ENCODE assay signal across 8 mouse cellular contexts in genomic region chr15:103365471-103366375, GRCm38 (mm10). TPM values are rescaled to one million over a fixed set of nuclear protein-coding genes. Genes with fewer than 3 reads are reported as not detected.
DNase-seq lines count a peak whose midpoint lies in the region; ATAC-seq and TF ChIP-seq lines count a peak whose summit lies in the region.

No protein-coding gene starts in this region.

- in situ Hi-C loops in Patski (cut with MboI; ENCODE audit: low pct_unique_long_range_greater_than_20kb), result no loop called here

- CTCF ChIA-PET in Patski (lab: Charles Lee), result interaction anchor here (0.7 to 2.0 kb wide), 7 partner anchors 7 to 25 kb away, joined by 3 to 6 read pairs (median 4); no protein-coding TSS in a partner anchor

- H3K27me3 ChIP-seq in Patski, result no peaks in the 10 kb centered on the region
- H3K27me3 ChIP-seq in forebrain, embryonic 13.5 days, result peaks cover 11% of the 10 kb centered on the region; the same call in 1 of the 2 replicates
- peaks cover 4% of the 10 kb centered on the region; the same call in 1 of the 2 replicates for H3K27me3 ChIP-seq in hindbrain, embryonic 16.5 days (replicated peaks; ENCODE audit: control insufficient read depth, insufficient read depth, low read length)
- peaks cover 25% of the 10 kb centered on the region for H3K27me3 ChIP-seq in liver, embryonic 15.5 days
- peaks cover 22% of the 10 kb centered on the region for H3K27me3 ChIP-seq in neural tube, embryonic 15.5 days (replicated peaks)

- no peaks in the 10 kb centered on the region for H3K36me3 ChIP-seq in forebrain, embryonic 13.5 days (ENCODE audit: poor library complexity, severe bottlenecking)
- H3K36me3 ChIP-seq in hindbrain, embryonic 16.5 days (ENCODE audit: control insufficient read depth, insufficient read depth, low read length), result no peaks in the 10 kb centered on the region
- no peaks in the 10 kb centered on the region for H3K36me3 ChIP-seq in liver, embryonic 15.5 days (replicated peaks)
- H3K36me3 ChIP-seq in neural tube, embryonic 15.5 days, result no peaks in the 10 kb centered on the region

- ATAC-seq in Patski, result peak; percentile 32
- ATAC-seq in forebrain, embryonic 13.5 days, result peak; percentile 52
- ATAC-seq in hindbrain, embryonic 16.5 days, result peak; percentile 43
- no peak for ATAC-seq in liver, embryonic 15.5 days (ENCODE audit: insufficient read depth)
- peak; percentile 33; the same call in 1 of the 2 replicates for ATAC-seq in neural tube, embryonic 15.5 days (ENCODE audit: low FRiP score)

- H3K9me3 ChIP-seq in forebrain, embryonic 13.5 days (replicated peaks), result no peaks in the 10 kb centered on the region
- H3K9me3 ChIP-seq in hindbrain, embryonic 16.5 days (ENCODE audit: control insufficient read depth, low read length), result no peaks in the 10 kb centered on the region
- H3K9me3 ChIP-seq in liver, embryonic 15.5 days (replicated peaks), result no peaks in the 10 kb centered on the region
- H3K9me3 ChIP-seq in neural tube, embryonic 15.5 days (replicated peaks), result no peaks in the 10 kb centered on the region

- intact Hi-C loops in left cerebral cortex, postnatal 25 days (cut with DNase I), result no loop called here

- DNase-seq in 3134 (ENCODE audit: extremely low read depth, insufficient read length, low spot score), result peak; percentile 62
- DNase-seq in Patski (ENCODE audit: low read depth, low spot score), result no peak
- no peak for DNase-seq in cerebellum, adult 11-12 months
- no peak for DNase-seq in left cerebral cortex, postnatal 25 days (ENCODE audit: low spot score in 2 of 2)

- peak overlapping the region; percentile 91 for H3K4me2 ChIP-seq in forebrain, embryonic 13.5 days
- peak overlapping the region; percentile 98 for H3K4me2 ChIP-seq in hindbrain, embryonic 16.5 days (ENCODE audit: low read length)
- H3K4me2 ChIP-seq in liver, embryonic 15.5 days, result peak overlapping the region; percentile 90
- H3K4me2 ChIP-seq in neural tube, embryonic 15.5 days, result peak overlapping the region; percentile 91

- peak overlapping the region; percentile 76 for H3K9ac ChIP-seq in forebrain, embryonic 13.5 days
- H3K9ac ChIP-seq in hindbrain, embryonic 16.5 days (ENCODE audit: low read depth, low read length), result peak overlapping the region; percentile 74
- peak overlapping the region; percentile 75 for H3K9ac ChIP-seq in liver, embryonic 15.5 days
- H3K9ac ChIP-seq in neural tube, embryonic 15.5 days (replicated peaks), result peak overlapping the region; percentile 52

- peak overlapping the region; percentile 59 for H3K4me3 ChIP-seq in forebrain, embryonic 13.5 days
- peak overlapping the region; percentile 51 for H3K4me3 ChIP-seq in hindbrain, embryonic 16.5 days (ENCODE audit: low read length)
- H3K4me3 ChIP-seq in liver, embryonic 15.5 days (replicated peaks), result peak overlapping the region; percentile 71
- H3K4me3 ChIP-seq in neural tube, embryonic 15.5 days (replicated peaks), result peak overlapping the region; percentile 49

- POLR2A ChIA-PET in Patski (lab: Charles Lee), result interaction anchor here (1.0 to 2.1 kb wide), 3 partner anchors 13 to 16 kb away, joined by 3 to 7 read pairs (median 4); no protein-coding TSS in a partner anchor

- under 1% methylated on average over 51 of the region's 51 CpGs for WGBS in forebrain, embryonic 13.5 days
- 1% methylated on average over 47 of the region's 51 CpGs for WGBS in hindbrain, embryonic 16.5 days
- WGBS in liver, embryonic 15.5 days (ENCODE audit: insufficient replicate concordance), result under 1% methylated on average over 51 of the region's 51 CpGs
- WGBS in neural tube, embryonic 15.5 days, result under 1% methylated on average over 51 of the region's 51 CpGs

- H3K4me1 ChIP-seq in forebrain, embryonic 13.5 days, result peaks cover 26% of the 10 kb centered on the region
- H3K4me1 ChIP-seq in hindbrain, embryonic 16.5 days (ENCODE audit: control insufficient read depth, insufficient read depth, low read depth, low read length), result peaks cover 16% of the 10 kb centered on the region
- peaks cover 55% of the 10 kb centered on the region for H3K4me1 ChIP-seq in liver, embryonic 15.5 days (replicated peaks)
- H3K4me1 ChIP-seq in neural tube, embryonic 15.5 days, result peaks cover 19% of the 10 kb centered on the region

- H3K27ac ChIP-seq in forebrain, embryonic 13.5 days, result no peak overlapping the region
- no peak overlapping the region; the same call in 1 of the 2 replicates for H3K27ac ChIP-seq in hindbrain, embryonic 16.5 days (ENCODE audit: low read depth, low read length)
- H3K27ac ChIP-seq in liver, embryonic 15.5 days (replicated peaks), result peak overlapping the region; percentile 83
- H3K27ac ChIP-seq in neural tube, embryonic 15.5 days (replicated peaks), result 0 out of 2 replicates have a peak overlapping the region, but pooled peaks have one; percentile 19

- TF ChIP-seq CTCF in Patski (IDR thresholded peaks at IDR 0.05), result no peak

RNA-seq across cellular contexts. Expression of gene Itga5, which starts 0.8 kb away (rescaled TPM):
- 48.6 TPM for polyA plus RNA-seq in Patski (2021)
- polyA plus RNA-seq in forebrain, embryonic 13.5 days (2015; fragmentation: Nextera tagmentation; extraction: Ambion mirVana), result 7.7 and 8.0 TPM in 2 replicates
- 6.3 and 8.6 TPM in 2 replicates for polyA plus RNA-seq in hindbrain, embryonic 16.5 days (2015; fragmentation: Nextera tagmentation; extraction: Ambion mirVana)
- 15.9 and 19.1 TPM in 2 replicates for polyA plus RNA-seq in liver, embryonic 15.5 days (2015; fragmentation: Nextera tagmentation; extraction: Ambion mirVana)
- polyA plus RNA-seq in neural tube, embryonic 15.5 days (2015; fragmentation: Nextera tagmentation; extraction: Ambion mirVana), result 7.2 and 12.7 TPM in 2 replicates
- 1 to 10 TPM; 2.3 to 5.4 TPM for total RNA-seq in left cerebral cortex, postnatal 25 days (2021)

RNA-seq across cellular contexts. Expression of gene Zfp385a, which starts 25.8 kb away (rescaled TPM):
- 22.9 TPM for polyA plus RNA-seq in Patski (2021)
- polyA plus RNA-seq in forebrain, embryonic 13.5 days (2015; fragmentation: Nextera tagmentation; extraction: Ambion mirVana), result 11.3 and 12.0 TPM in 2 replicates
- polyA plus RNA-seq in hindbrain, embryonic 16.5 days (2015; fragmentation: Nextera tagmentation; extraction: Ambion mirVana), result 20.1 and 24.7 TPM in 2 replicates
- polyA plus RNA-seq in liver, embryonic 15.5 days (2015; fragmentation: Nextera tagmentation; extraction: Ambion mirVana), result 6.0 and 6.6 TPM in 2 replicates
- polyA plus RNA-seq in neural tube, embryonic 15.5 days (2015; fragmentation: Nextera tagmentation; extraction: Ambion mirVana), result 18.6 and 19.9 TPM in 2 replicates
- 10 to 100 TPM; 62.4 to 64.8 TPM for total RNA-seq in left cerebral cortex, postnatal 25 days (2021)

RNA-seq across cellular contexts. Expression of gene Gpr84, which starts 55.3 kb away (rescaled TPM):
- not detected for polyA plus RNA-seq in Patski (2021)
- 0.30 and 0.41 TPM in 2 replicates for polyA plus RNA-seq in forebrain, embryonic 13.5 days (2015; fragmentation: Nextera tagmentation; extraction: Ambion mirVana)
- 0.34 and 0.42 TPM in 2 replicates for polyA plus RNA-seq in hindbrain, embryonic 16.5 days (2015; fragmentation: Nextera tagmentation; extraction: Ambion mirVana)
- polyA plus RNA-seq in liver, embryonic 15.5 days (2015; fragmentation: Nextera tagmentation; extraction: Ambion mirVana), result 0.86 and 1.0 TPM in 2 replicates
- 0.33 and 0.60 TPM in 2 replicates for polyA plus RNA-seq in neural tube, embryonic 15.5 days (2015; fragmentation: Nextera tagmentation; extraction: Ambion mirVana)
- under 1 TPM; 0.69 to 0.94 TPM for total RNA-seq in left cerebral cortex, postnatal 25 days (2021)

Comparison
In these comparisons a context has a peak if more than half of its experiments do, and no peak if none do; other contexts are left out.
1. H3K27ac ChIP-seq: peak in liver, embryonic 15.5 days (single experiment) and neural tube, embryonic 15.5 days (single experiment); none in forebrain, embryonic 13.5 days (single experiment) and hindbrain, embryonic 16.5 days (single experiment).
2. Peak in every context shown above with its lines, with median percentiles within 50 percentile points of each other: H3K4me2 ChIP-seq, H3K4me3 ChIP-seq and H3K9ac ChIP-seq.